Mouse (Mus musculus): Measurements from ENCODE around the gene Ccl11.

Ccl11 gene

GRCm38 (mm10) chr11:82062226-82062625 is 4.6 kb downstream of the Ccl11 start:
- no peak for DNase-seq

- DNase-seq, result no peak
These were observed 5.8 kb downstream of the Ccl11 start for GRCm38 (mm10) chr11:82063454-82063853.

GRCm38 (mm10) chr11:82066953-82067571 is 9.4 kb downstream of the Ccl11 start:
- no peak for DNase-seq

GRCm38 (mm10) chr11:82071076-82071475 is 13.5 kb downstream of the Ccl11 start:
- no peak for DNase-seq

GRCm38 (mm10) chr11:82072374-82072773 is 14.8 kb downstream of the Ccl11 start:
- DNase-seq, result no peak

- no peak for DNase-seq
These were observed 15.4 kb downstream of the Ccl11 start for GRCm38 (mm10) chr11:82072984-82073383.

GRCm38 (mm10) chr11:82073686-82074085 is 16.1 kb downstream of the Ccl11 start:
- no peak for DNase-seq

- no peak for DNase-seq
These were observed 19.4 kb downstream of the Ccl11 start for GRCm38 (mm10) chr11:82077031-82077430.

GRCm38 (mm10) chr11:82078136-82078730 is 20.6 kb downstream of the Ccl11 start:
- DNase-seq, result no peak

GRCm38 (mm10) chr11:82080865-82081264 is 23.2 kb downstream of the Ccl11 start:
- no peak for DNase-seq

- no peak for DNase-seq
These were observed 26.7 kb downstream of the Ccl11 start for GRCm38 (mm10) chr11:82084360-82084759.

- DNase-seq, result no peak
These were observed 42.1 kb downstream of the Ccl11 start for GRCm38 (mm10) chr11:82099511-82100323.

- DNase-seq, result no peak
These were observed 43.5 kb downstream of the Ccl11 start for GRCm38 (mm10) chr11:82101087-82101486.

GRCm38 (mm10) chr11:82101529-82101928 is 43.9 kb downstream of the Ccl11 start, which contains the start of gene Ccl12:
Ccl12 (plus strand) TSS chr11:82101845.
- no peak for DNase-seq

GRCm38 (mm10) chr11:82109611-82110010 is 52.0 kb downstream of the Ccl11 start:
- no peak for DNase-seq

- no peak for DNase-seq
These were observed 53.0 kb downstream of the Ccl11 start for GRCm38 (mm10) chr11:82110372-82111248.
